Mouse (Mus musculus): ENCODE results near the gene Sdsl.
"Not testable (repeated sequence)": the region's sequence is repeated elsewhere in the genome, so short reads cannot be mapped to it uniquely, and the experiment has no call there.

Gene Sdsl

GRCm38 (mm10) chr5:120472770-120473169, at the start of gene Sdsl:
Gene Sdsl, minus strand, starts transcription at chr5:120472810.
- DNase-seq (ENCODE audit: low read depth, low spot score), result no peak

- peak; percentile 72 for DNase-seq (ENCODE audit: low read depth, low spot score)
These were observed 44.9 kb upstream of the Sdsl start for GRCm38 (mm10) chr5:120517552-120517951.

GRCm38 (mm10) chr5:120516221-120516984, 43.8 kb upstream of the Sdsl start:
- DNase-seq (ENCODE audit: low read depth, low spot score), result peak; percentile 48

- DNase-seq (ENCODE audit: low read depth, low spot score), result no peak
These were observed 42.8 kb upstream of the Sdsl start for GRCm38 (mm10) chr5:120515451-120515850.

- no peak for DNase-seq (ENCODE audit: low read depth, low spot score)
These were observed 42.1 kb upstream of the Sdsl start for GRCm38 (mm10) chr5:120514754-120515153.

GRCm38 (mm10) chr5:120514031-120514677, 41.5 kb upstream of the Sdsl start:
- no peak for DNase-seq (ENCODE audit: low read depth, low spot score)

GRCm38 (mm10) chr5:120512911-120513555, 40.4 kb upstream of the Sdsl start:
- DNase-seq (ENCODE audit: low read depth, low spot score), result no peak

- DNase-seq (ENCODE audit: low read depth, low spot score), result peak; percentile 50
These were observed 39.1 kb upstream of the Sdsl start for GRCm38 (mm10) chr5:120511643-120512220.

GRCm38 (mm10) chr5:120510982-120511642, 38.5 kb upstream of the Sdsl start, which contains the start of gene Slc8b1:
Gene Slc8b1, plus strand, starts transcription at chr5:120511168.
- peak; percentile 93 for DNase-seq (ENCODE audit: low read depth, low spot score)

GRCm38 (mm10) chr5:120507311-120507710, 34.7 kb upstream of the Sdsl start:
- no peak for DNase-seq (ENCODE audit: low read depth, low spot score)

GRCm38 (mm10) chr5:120506490-120506889, 33.9 kb upstream of the Sdsl start:
- no peak for DNase-seq (ENCODE audit: low read depth, low spot score)

GRCm38 (mm10) chr5:120505781-120506180, 33.2 kb upstream of the Sdsl start:
- DNase-seq (ENCODE audit: low read depth, low spot score), result no peak

GRCm38 (mm10) chr5:120505368-120505767, 32.8 kb upstream of the Sdsl start:
- DNase-seq (ENCODE audit: low read depth, low spot score), result peak; percentile 74

- peak; percentile 85 for DNase-seq (ENCODE audit: low read depth, low spot score)
These were observed 30.7 kb upstream of the Sdsl start, which contains the start of gene Plbd2 for GRCm38 (mm10) chr5:120503144-120503795. Gene Plbd2, minus strand, starts transcription at chr5:120503625.

GRCm38 (mm10) chr5:120502675-120503143, 30.1 kb upstream of the Sdsl start:
- DNase-seq (ENCODE audit: low read depth, low spot score), result no peak

GRCm38 (mm10) chr5:120502147-120502621, 29.6 kb upstream of the Sdsl start:
- no peak for DNase-seq (ENCODE audit: low read depth, low spot score)

- DNase-seq (ENCODE audit: low read depth, low spot score), result not testable (repeated sequence)
These were observed 28.0 kb upstream of the Sdsl start for GRCm38 (mm10) chr5:120500609-120501008.

GRCm38 (mm10) chr5:120499202-120499601, 26.6 kb upstream of the Sdsl start:
- no peak for DNase-seq (ENCODE audit: low read depth, low spot score)

- DNase-seq (ENCODE audit: low read depth, low spot score), result no peak
These were observed 24.5 kb upstream of the Sdsl start for GRCm38 (mm10) chr5:120497071-120497470.

GRCm38 (mm10) chr5:120495703-120496226, 23.2 kb upstream of the Sdsl start:
- DNase-seq (ENCODE audit: low read depth, low spot score), result no peak
